Mouse (Mus musculus): Measurements from ENCODE around the gene Hcar1. TPM values are rescaled to one million over a fixed set of nuclear protein-coding genes. Genes with fewer than 3 reads are reported as not detected.
A peak's percentile ranks its signal among the peaks of the same experiment; 100 is the strongest.

Gene Hcar1
- polyA plus RNA-seq, 1 experiment from 2014 or later = not detected

GRCm38 (mm10) chr5:123865365-123865764, 14.5 kb downstream of the Hcar1 start, which contains the start of gene Hcar2:
TSS of gene Hcar2 (minus strand) at chr5:123865499.
- no peak for TF ChIP-seq CTCF (IDR thresholded peaks at IDR 0.05)
- DNase-seq (ENCODE audit: low read depth, low spot score) (peak; percentile 4), ATAC-seq (no peak)
- CTCF ChIA-PET = no interaction called here
- POLR2A ChIA-PET = no interaction called here
- H3K27me3 ChIP-seq = no peaks in the 10 kb centered on the region
- in situ Hi-C loops (cut with MboI; ENCODE audit: low pct_unique_long_range_greater_than_20kb) = no loop called here

DNA sequence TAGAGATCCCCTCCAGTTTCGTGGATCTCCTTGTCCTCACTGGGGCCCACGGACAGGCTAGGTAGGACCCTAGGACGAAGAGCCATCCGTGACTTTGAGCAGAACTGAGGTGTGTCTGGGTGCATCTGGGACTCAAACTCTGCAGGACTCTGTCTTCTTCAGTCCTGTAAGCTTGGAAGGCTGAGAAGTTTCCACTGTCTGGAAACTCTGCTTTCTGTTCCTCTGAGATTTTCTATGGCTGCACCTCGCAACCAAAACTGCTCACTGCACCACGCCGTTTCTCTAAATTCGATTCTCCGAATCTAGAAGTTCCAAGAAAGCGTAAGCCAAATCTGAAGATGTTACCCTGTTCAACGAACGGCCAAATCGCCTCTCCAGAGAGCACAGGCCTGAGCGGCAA, 15.9 kb downstream of the Hcar1 start:
- H3K27me3 ChIP-seq = no peaks in the 10 kb centered on the region
- CTCF ChIA-PET = no interaction called here
- TF ChIP-seq CTCF (IDR thresholded peaks at IDR 0.05) = no peak
- ATAC-seq (no peak), DNase-seq (ENCODE audit: low read depth, low spot score) (no peak)
- in situ Hi-C loops (cut with MboI; ENCODE audit: low pct_unique_long_range_greater_than_20kb) = no loop called here
- POLR2A ChIA-PET = interaction anchor here (0.6 kb wide), 1 partner anchor 58 kb away, joined by 3 read pairs; no protein-coding TSS in a partner anchor

GRCm38 (mm10) chr5:123862374-123863350, 17.2 kb downstream of the Hcar1 start:
- ATAC-seq = no peak
- POLR2A ChIA-PET = interaction anchor here (0.7 kb wide), 1 partner anchor 30 kb away, joined by 4 read pairs; no protein-coding TSS in a partner anchor
- in situ Hi-C loops (cut with MboI; ENCODE audit: low pct_unique_long_range_greater_than_20kb) = no loop called here
- no peak for TF ChIP-seq CTCF (IDR thresholded peaks at IDR 0.05)
- H3K27me3 ChIP-seq = no peaks in the 10 kb centered on the region
- no peak for DNase-seq (ENCODE audit: low read depth, low spot score)
- CTCF ChIA-PET = no interaction called here

- ChIA-PET POLR2A (no interaction called here), CTCF (interaction anchor here (1.6 kb wide), 1 partner anchor 11 kb away, joined by 6 read pairs; no protein-coding TSS in a partner anchor)
- no peak for TF ChIP-seq CTCF (IDR thresholded peaks at IDR 0.05)
- no peaks in the 10 kb centered on the region for H3K27me3 ChIP-seq
- no peak for DNase-seq (ENCODE audit: low read depth, low spot score)
- ATAC-seq = no peak
- in situ Hi-C loops (cut with MboI; ENCODE audit: low pct_unique_long_range_greater_than_20kb) = no loop called here
Measured at GRCm38 (mm10) chr5:123858798-123859197, 21.0 kb downstream of the Hcar1 start.

GRCm38 (mm10) chr5:123854511-123854910, 25.3 kb downstream of the Hcar1 start:
- ChIA-PET POLR2A (no interaction called here), CTCF (no interaction called here)
- TF ChIP-seq CTCF (IDR thresholded peaks at IDR 0.05) = no peak
- in situ Hi-C loops (cut with MboI; ENCODE audit: low pct_unique_long_range_greater_than_20kb) = no loop called here
- H3K27me3 ChIP-seq = no peaks in the 10 kb centered on the region
- ATAC-seq (no peak), DNase-seq (ENCODE audit: low read depth, low spot score) (no peak)

- H3K27me3 ChIP-seq = no peaks in the 10 kb centered on the region
- no peak for TF ChIP-seq CTCF (IDR thresholded peaks at IDR 0.05)
- in situ Hi-C loops (cut with MboI; ENCODE audit: low pct_unique_long_range_greater_than_20kb) = no loop called here
- ChIA-PET CTCF (no interaction called here), POLR2A (no interaction called here)
- no peak for DNase-seq (ENCODE audit: low read depth, low spot score)
- ATAC-seq = no peak
Measured at GRCm38 (mm10) chr5:123853877-123854504, 25.8 kb downstream of the Hcar1 start.

DNA sequence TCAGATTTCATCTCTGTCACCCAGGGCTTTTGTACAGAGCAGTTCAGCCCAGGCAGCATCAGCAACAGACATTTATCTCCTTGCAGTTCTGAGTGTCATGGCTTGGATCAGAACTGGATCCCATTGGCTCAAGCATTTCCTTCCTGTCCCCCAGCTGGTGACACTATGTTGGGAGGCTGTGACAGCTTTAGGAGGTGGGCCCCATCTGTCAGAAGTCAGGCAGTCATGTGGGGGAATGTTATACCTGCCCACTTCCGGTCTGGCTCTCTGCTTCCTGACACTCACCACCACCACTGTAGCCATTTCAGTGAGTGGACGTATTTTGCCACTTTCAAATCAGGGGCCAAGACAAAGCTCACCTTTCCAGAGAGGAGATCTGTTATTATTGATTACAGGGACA, 28.4 kb downstream of the Hcar1 start:
- ChIA-PET POLR2A (no interaction called here), CTCF (no interaction called here)
- in situ Hi-C loops (cut with MboI; ENCODE audit: low pct_unique_long_range_greater_than_20kb) = no loop called here
- H3K27me3 ChIP-seq = no peaks in the 10 kb centered on the region
- no peak for ATAC-seq
- no peak for DNase-seq (ENCODE audit: low read depth, low spot score)
- no peak for TF ChIP-seq CTCF (IDR thresholded peaks at IDR 0.05)

GRCm38 (mm10) chr5:123844316-123844715, 35.5 kb downstream of the Hcar1 start:
- DNase-seq (ENCODE audit: low read depth, low spot score) = no peak
- ChIA-PET CTCF (no interaction called here), POLR2A (interaction anchor here (0.7 to 0.9 kb wide), 2 partner anchors 12 to 69 kb away, joined by 3 to 4 read pairs; no protein-coding TSS in a partner anchor)
- no peaks in the 10 kb centered on the region for H3K27me3 ChIP-seq
- TF ChIP-seq CTCF (IDR thresholded peaks at IDR 0.05) = no peak
- in situ Hi-C loops (cut with MboI; ENCODE audit: low pct_unique_long_range_greater_than_20kb) = no loop called here
- ATAC-seq = no peak

DNA sequence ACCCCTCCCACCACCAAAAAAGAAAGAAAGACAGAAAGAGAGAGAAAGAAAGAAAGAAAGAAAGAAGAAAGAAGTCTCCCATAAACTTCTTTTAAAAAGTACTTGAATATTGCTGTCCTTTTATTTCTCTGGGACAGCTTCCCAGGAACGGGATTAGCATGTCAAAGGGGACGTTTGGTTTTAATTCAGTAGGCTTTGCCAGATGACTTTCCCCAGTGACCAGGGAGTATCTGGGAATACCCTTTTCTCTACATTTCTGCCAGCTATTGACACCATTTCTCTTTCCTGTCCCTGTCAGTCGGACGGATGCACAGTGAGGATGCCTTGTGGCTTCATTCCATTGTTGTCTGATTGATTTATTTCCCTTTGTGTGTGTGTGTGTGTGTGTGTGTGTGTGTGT, 36.0 kb downstream of the Hcar1 start:
- POLR2A ChIA-PET = interaction anchor here (0.7 to 0.9 kb wide), 2 partner anchors 11 to 70 kb away, joined by 3 to 4 read pairs; no protein-coding TSS in a partner anchor
- CTCF ChIA-PET = no interaction called here

GRCm38 (mm10) chr5:123842935-123843282, 36.9 kb downstream of the Hcar1 start:
- POLR2A ChIA-PET = no interaction called here
- ATAC-seq (no peak), DNase-seq (ENCODE audit: low read depth, low spot score) (no peak)
- in situ Hi-C loops (cut with MboI; ENCODE audit: low pct_unique_long_range_greater_than_20kb) = no loop called here
- no peaks in the 10 kb centered on the region for H3K27me3 ChIP-seq
- CTCF ChIA-PET = no interaction called here
- TF ChIP-seq CTCF (IDR thresholded peaks at IDR 0.05) = no peak

More for the DNA sequence above, 36.0 kb downstream of the Hcar1 start:
- no peak for TF ChIP-seq CTCF (IDR thresholded peaks at IDR 0.05)
- ATAC-seq (no peak), DNase-seq (ENCODE audit: low read depth, low spot score) (no peak)
- in situ Hi-C loops (cut with MboI; ENCODE audit: low pct_unique_long_range_greater_than_20kb) = no loop called here
- H3K27me3 ChIP-seq = no peaks in the 10 kb centered on the region

Measured in Patski (cell line).